Mouse (Mus musculus) midbrain, postnatal 0 days (tissue): ENCODE data around the gene R3hdm1. TPM values are rescaled to one million over a fixed set of nuclear protein-coding genes. Genes with fewer than 3 reads are reported as not detected.

Source experiments
- ATAC-seq: fragments of 200-750 bp; cut with Nextera tagmentation; 2 replicates; pipeline ENCODE4 v1.8.0; 2017; ENCODE audit warnings: moderate number of reproducible peaks, mild to moderate bottlenecking, moderate TSS enrichment, moderate library complexity; ENCODE audit not compliant: low FRiP score
- DNase-seq: peaks from one replicate; pipeline ENCODE4 v3.0.0-alpha.2; 2015; ENCODE audit warnings: low spot score
- H3K27ac ChIP-seq: fragments of 300-500 bp; sonication (generic); 2 replicates; pipeline ENCODE4 v1.5.1; 2014; ENCODE audit warnings: low read depth, mild to moderate bottlenecking, low read length, mixed read lengths
- H3K27me3 ChIP-seq: fragments of 300-500 bp; sonication (generic); 2 replicates; pipeline ENCODE4 v1.6.1; 2014; ENCODE audit warnings: low read length, control low read depth, mixed read lengths; ENCODE audit not compliant: insufficient read depth
- H3K36me3 ChIP-seq: fragments of 300-500 bp; sonication (generic); 2 replicates; pipeline ENCODE4 v1.6.1; 2014; ENCODE audit warnings: low read length, control low read depth, mixed read lengths; ENCODE audit not compliant: insufficient read depth
- H3K4me1 ChIP-seq: fragments of 300-500 bp; sonication (generic); 2 replicates; pipeline ENCODE4 v1.6.1; 2014; ENCODE audit warnings: mild to moderate bottlenecking, control low read depth, antibody characterized with exemption, low read length, mixed read lengths; ENCODE audit not compliant: insufficient read depth
- H3K4me2 ChIP-seq: fragments of 300-500 bp; sonication (generic); 2 replicates; pipeline ENCODE4 v1.6.1; 2014; ENCODE audit warnings: low read depth, mild to moderate bottlenecking, low read length, mixed read lengths; ENCODE audit not compliant: poor library complexity, severe bottlenecking
- H3K4me3 ChIP-seq: fragments of 300-500 bp; sonication (generic); 2 replicates; pipeline ENCODE4 v1.5.1; 2014; ENCODE audit warnings: low read depth, mild to moderate bottlenecking, low read length, moderate library complexity
- H3K9ac ChIP-seq: fragments of 300-500 bp; sonication (generic); replicated peaks from 2 replicates; pipeline ENCODE4 v1.6.1; 2014; ENCODE audit warnings: mild to moderate bottlenecking, low read length, moderate library complexity, mixed read lengths; ENCODE audit not compliant: poor library complexity, severe bottlenecking
- H3K9me3 ChIP-seq: fragments of 300-500 bp; sonication (generic); 2 replicates; pipeline ENCODE4 v1.6.1; 2016; ENCODE audit warnings: low read length, control low read depth
- CTCF ChIP-seq: IDR thresholded peaks from 2 replicates; pipeline ENCODE4 v1.5.1; 2016; ENCODE audit warnings: antibody characterized with exemption, mild to moderate bottlenecking
- WGBS: fragments of 180-500 bp; shearing (Covaris S2); extraction: QIAGEN DNeasy Blood & Tissue Kit; methylation state at CpG from one replicate; pipeline ENCODE4 v1.1.7; 2014; 5-methylcytosine and 5-hydroxymethylcytosine counted together
- polyA plus RNA-seq: library from polyadenylated mRNA; unstranded; fragments of >200 nt; fragmentation: Nextera tagmentation; extraction: Ambion mirVana; gene quantifications from 2 replicates; pipeline ENCODE4 v1.2.1, GENCODE M21; 2015
- total RNA-seq: library from RNA; depleted of rRNA; stranded (reverse); fragments of >200 nt; gene quantifications from 2 replicates; pipeline ENCODE4 v1.2.3, GENCODE M21; 2014

Gene R3hdm1
- total and polyA plus RNA-seq, 2 experiments from 2014 or later = 57.1 to 104 TPM

DNA sequence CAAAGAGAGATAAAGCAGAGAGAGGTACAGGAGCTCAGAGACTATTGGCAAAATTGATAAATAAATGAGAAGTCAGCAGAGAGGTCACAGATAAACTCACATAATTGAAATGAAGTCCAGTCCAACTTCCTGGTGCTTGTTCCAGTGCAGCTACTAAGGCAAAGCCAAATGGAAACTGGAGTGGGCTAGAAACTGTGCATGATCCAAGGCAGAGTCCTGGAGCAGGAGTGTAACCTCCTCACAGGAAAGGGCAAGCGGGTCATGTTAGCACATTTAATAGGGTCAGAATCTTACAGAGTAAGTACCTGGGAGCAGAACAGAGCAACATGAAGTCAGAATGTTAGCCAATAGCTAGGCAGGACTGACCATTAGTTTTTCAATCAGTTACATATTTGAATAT, 24.5 kb upstream of the R3hdm1 start:
- no peak for DNase-seq
- WGBS = 100% methylated on average over 1 of the region's 1 CpGs

DNA sequence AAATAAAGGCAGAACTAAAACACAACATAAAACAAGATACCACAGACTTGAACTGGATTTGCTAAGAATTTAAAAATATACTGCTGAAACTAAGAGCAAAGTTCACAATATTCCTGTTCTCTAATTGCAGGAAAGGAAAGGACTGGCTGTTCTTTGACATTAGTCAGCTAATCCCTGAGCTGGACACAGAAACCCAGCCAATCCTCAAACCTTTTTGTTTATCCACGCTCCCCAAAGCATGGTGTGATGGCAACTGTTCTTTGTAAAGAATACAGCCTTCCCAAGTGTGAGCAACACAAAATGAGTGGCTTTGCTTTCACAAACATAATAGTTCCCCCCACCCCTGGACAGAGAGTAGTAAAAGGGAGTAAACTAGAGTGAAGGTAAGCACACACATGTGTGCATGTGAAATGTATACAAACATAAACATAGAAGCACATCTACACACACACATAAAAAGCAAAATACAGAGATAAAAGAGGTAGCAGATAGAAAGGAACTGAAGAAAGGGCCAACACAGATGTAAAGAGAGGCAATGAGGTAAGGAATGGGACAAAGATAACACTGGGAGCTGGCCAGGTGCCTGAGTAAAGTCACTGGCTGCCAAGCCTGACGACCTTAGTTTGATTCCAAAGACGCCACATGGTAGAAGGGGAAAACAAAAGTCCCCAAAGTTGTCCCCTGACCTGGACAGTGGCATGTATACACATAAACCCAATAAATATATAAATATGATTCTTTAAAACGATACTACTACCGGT, 22.0 kb upstream of the R3hdm1 start:
- H3K9ac ChIP-seq = no peak overlapping the region
- ATAC-seq (no peak), DNase-seq (no peak)
- H3K4me2 ChIP-seq = no peak overlapping the region
- H3K4me1 ChIP-seq = no peaks in the 10 kb centered on the region
- no peak overlapping the region for H3K4me3 ChIP-seq
- H3K27ac ChIP-seq = no peak overlapping the region
- 79% methylated on average over 5 of the region's 5 CpGs for WGBS
- H3K36me3 ChIP-seq = no peaks in the 10 kb centered on the region
- no peaks in the 10 kb centered on the region for H3K27me3 ChIP-seq
- TF ChIP-seq CTCF = no peak
- no peaks in the 10 kb centered on the region for H3K9me3 ChIP-seq

More for the DNA sequence above, 24.5 kb upstream of the R3hdm1 start:
- Histone ChIP-seq H3K36me3 (no peaks in the 10 kb centered on the region), H3K4me2 (no peak overlapping the region), H3K27ac (no peak overlapping the region), H3K27me3 (no peaks in the 10 kb centered on the region), H3K9ac (no peak overlapping the region), H3K4me3 (no peak overlapping the region), H3K4me1 (no peaks in the 10 kb centered on the region), H3K9me3 (no peaks in the 10 kb centered on the region)
- ATAC-seq = no peak
- no peak for TF ChIP-seq CTCF

DNA sequence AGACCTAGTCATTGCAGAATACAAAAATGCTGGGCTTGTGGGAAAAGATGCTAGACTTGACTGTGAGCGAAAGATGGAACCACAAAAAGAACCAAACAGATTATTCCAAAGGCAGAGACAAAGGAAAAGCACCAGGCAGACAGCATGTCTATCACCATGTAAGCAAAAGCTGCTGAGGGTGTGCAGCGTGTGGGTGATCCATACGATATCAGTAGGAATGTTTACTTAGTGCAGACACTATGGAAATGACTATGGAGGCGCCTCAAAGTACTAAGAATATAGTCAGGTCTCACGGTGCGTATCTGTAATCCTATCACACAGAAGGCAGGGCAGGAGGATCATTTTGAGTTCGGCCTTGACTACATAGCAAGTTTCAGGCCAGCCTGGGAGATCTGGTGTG, 21.2 kb upstream of the R3hdm1 start:
- WGBS = 88% methylated on average over 7 of the region's 7 CpGs
- no peak overlapping the region for H3K9ac ChIP-seq
- ATAC-seq = no peak

DNA sequence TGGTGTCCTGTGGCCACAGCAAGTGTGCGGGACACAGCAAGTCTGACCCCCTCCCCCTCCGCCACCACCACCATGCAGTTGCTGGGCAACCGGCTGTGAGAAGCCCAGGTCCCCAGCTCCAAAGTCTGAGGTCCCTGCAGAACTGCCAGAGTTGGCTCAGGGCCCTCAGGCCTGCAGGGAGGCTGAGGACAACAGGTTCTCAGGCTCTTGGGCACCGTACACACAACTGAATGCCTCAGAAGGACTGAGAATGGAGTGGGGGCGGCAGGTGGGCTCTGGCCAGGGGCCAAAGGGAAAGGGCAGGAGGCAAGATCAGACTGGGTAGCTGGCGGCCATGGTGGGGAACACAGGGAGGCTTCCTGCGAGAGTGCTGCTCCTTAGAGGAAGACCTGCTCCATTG, 20.3 kb upstream of the R3hdm1 start:
- WGBS = 65% methylated on average over 7 of the region's 7 CpGs
- Histone ChIP-seq H3K27ac (no peak overlapping the region), H3K36me3 (no peaks in the 10 kb centered on the region), H3K27me3 (no peaks in the 10 kb centered on the region), H3K4me3 (no peak overlapping the region), H3K9me3 (no peaks in the 10 kb centered on the region), H3K4me1 (no peaks in the 10 kb centered on the region), H3K9ac (no peak overlapping the region), H3K4me2 (no peak overlapping the region)
- ATAC-seq = no peak
- DNase-seq = peak; percentile 45
- TF ChIP-seq CTCF = no peak

More for the DNA sequence above, 21.2 kb upstream of the R3hdm1 start:
- Histone ChIP-seq H3K27ac (no peak overlapping the region), H3K9me3 (no peaks in the 10 kb centered on the region), H3K4me1 (no peaks in the 10 kb centered on the region), H3K27me3 (no peaks in the 10 kb centered on the region), H3K4me3 (no peak overlapping the region), H3K4me2 (no peak overlapping the region), H3K36me3 (no peaks in the 10 kb centered on the region)
- no peak for TF ChIP-seq CTCF
- no peak for DNase-seq

DNA sequence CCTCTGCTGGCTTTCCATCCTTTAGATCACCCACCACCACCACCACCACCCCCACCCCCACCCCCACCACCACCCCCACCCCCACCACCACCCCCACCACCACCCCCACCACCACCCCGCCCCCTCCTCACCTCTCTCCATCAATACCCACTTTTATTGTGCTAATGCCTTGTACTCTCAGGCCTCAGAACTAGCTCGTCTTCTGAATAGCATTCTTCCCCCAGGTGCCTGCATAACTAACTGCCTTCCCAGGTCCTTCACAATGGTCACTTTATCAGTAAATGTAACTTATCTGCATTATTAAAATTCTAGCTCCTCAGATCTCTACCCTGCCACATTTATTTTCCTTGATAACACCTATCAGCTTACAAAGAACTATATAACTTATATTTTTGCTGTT, 8.4 kb upstream of the R3hdm1 start:
- Histone ChIP-seq H3K4me3 (no peak overlapping the region), H3K36me3 (no peaks in the 10 kb centered on the region), H3K4me1 (no peaks in the 10 kb centered on the region), H3K9ac (no peak overlapping the region), H3K27me3 (no peaks in the 10 kb centered on the region), H3K4me2 (no peak overlapping the region), H3K9me3 (no peaks in the 10 kb centered on the region), H3K27ac (no peak overlapping the region)
- TF ChIP-seq CTCF = no peak
- no peak for DNase-seq
- WGBS = 38% methylated on average over 1 of the region's 2 CpGs
- ATAC-seq = no peak

DNA sequence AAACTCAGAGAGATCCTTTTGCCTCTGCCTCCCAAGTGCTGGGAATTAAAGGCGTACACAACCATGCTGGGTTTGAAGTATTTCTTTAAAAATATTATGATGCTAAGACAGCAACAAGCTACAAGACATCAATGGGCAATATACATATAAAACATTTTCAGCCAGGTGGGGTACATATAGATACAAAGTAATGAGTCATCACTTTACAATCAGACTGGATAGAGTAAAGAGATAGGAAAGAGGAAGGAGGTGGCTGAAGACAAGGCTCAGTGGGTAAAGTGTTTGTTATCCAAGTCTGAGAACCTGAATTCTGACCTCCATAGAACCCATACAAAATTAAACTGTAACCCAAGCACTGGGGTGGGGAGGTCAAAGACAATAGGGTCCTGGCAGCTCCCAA, 4.8 kb upstream of the R3hdm1 start:
- H3K4me3 ChIP-seq = no peak overlapping the region
- WGBS = 95% methylated on average over 1 of the region's 1 CpGs
- no peak overlapping the region for H3K4me2 ChIP-seq
- no peaks in the 10 kb centered on the region for H3K36me3 ChIP-seq
- H3K9me3 ChIP-seq = no peaks in the 10 kb centered on the region
- no peak for TF ChIP-seq CTCF
- H3K9ac ChIP-seq = no peak overlapping the region
- no peak for ATAC-seq
- no peak for DNase-seq
- H3K27me3 ChIP-seq = no peaks in the 10 kb centered on the region
- H3K4me1 ChIP-seq = no peaks in the 10 kb centered on the region
- H3K27ac ChIP-seq = no peak overlapping the region
